Mouse (Mus musculus): Measurements from ENCODE around the gene Btn1a1. TPM values are rescaled to one million over a fixed set of nuclear protein-coding genes. Genes with fewer than 3 reads are reported as not detected.
A peak's percentile ranks its signal among the peaks of the same experiment; 100 is the strongest.

Gene Btn1a1
- polyA plus RNA-seq, 3 experiments from 2014 or later = not detected

- peak; percentile 63 for ATAC-seq
Measured at GRCm38 (mm10) chr13:23412630-23413521, 52.8 kb downstream of the Btn1a1 start.

- peak; percentile 29 for ATAC-seq
Measured at GRCm38 (mm10) chr13:23412211-23412629, 53.5 kb downstream of the Btn1a1 start.

GRCm38 (mm10) chr13:23411311-23412210, 54.1 kb downstream of the Btn1a1 start:
- ATAC-seq = peak; percentile 8

DNA sequence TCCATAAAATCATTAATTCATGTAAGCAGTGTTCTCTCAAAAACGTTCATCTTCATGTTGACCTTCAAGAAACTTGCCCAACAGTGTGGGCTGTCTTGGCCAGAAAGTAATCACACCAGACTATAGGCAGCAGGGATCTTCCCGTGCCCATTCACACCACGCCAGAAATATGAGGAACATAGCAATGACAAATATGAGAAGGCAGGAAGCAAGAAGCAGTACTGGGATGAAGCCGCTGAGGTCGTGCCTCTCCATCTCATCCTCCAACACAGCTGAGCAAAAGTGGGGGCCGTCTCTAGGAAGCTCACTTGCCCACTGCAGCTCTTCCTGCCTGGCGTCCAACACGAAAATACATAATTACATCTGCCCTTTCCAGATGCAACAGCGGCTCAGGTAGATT, 55.1 kb downstream of the Btn1a1 start:
- ATAC-seq = no peak

Other genes with a start within 250 kb of the Btn1a1 start
- gene Vmn1r222, start 230.0 kb downstream of the Btn1a1 start, polyA plus RNA-seq (2017; shearing (Covaris generic)) = not detected
- not detected for gene Vmn1r223, start 218.8 kb downstream of the Btn1a1 start, polyA plus RNA-seq (2017; shearing (Covaris generic))
- 10 to 100 TPM; 28.6 to 33.1 (median 30.2) TPM for gene Zfp322a, start 96.7 kb downstream of the Btn1a1 start, polyA plus RNA-seq (2017; shearing (Covaris generic))
- gene Abt1, start 42.0 kb downstream of the Btn1a1 start, polyA plus RNA-seq (2017; shearing (Covaris generic)) = 10 to 100 TPM; 11.3 to 13.4 (median 12.2) TPM
- not detected for gene Btn2a2, start 23.0 kb upstream of the Btn1a1 start, polyA plus RNA-seq (2017; shearing (Covaris generic))
- gene Hist1h4h, start 65.1 kb upstream of the Btn1a1 start, polyA plus RNA-seq (2017; shearing (Covaris generic)) = 1 to 10 TPM; 3.9 to 8.3 (median 7.0) TPM
- not detected for gene Hist1h2af, start 68.0 kb upstream of the Btn1a1 start, polyA plus RNA-seq (2017; shearing (Covaris generic))
- gene Hist1h3g, start 69.5 kb upstream of the Btn1a1 start, polyA plus RNA-seq (2017; shearing (Covaris generic)) = 1 to 10 TPM in 1 of 3 experiments, not detected in 2; 1.5 TPM
- gene Hist1h2bh, start 77.5 kb upstream of the Btn1a1 start, polyA plus RNA-seq (2017; shearing (Covaris generic)) = under 1 TPM in 2 of 3 experiments, not detected in 1; 0.38 to 0.89 TPM
- 1 to 10 TPM in 1 of 3 experiments, under 1 TPM in 2; 0.73 to 1.5 (median 0.74) TPM for gene Hist1h3f, start 78.2 kb upstream of the Btn1a1 start, polyA plus RNA-seq (2017; shearing (Covaris generic))
- gene Hist1h4f, start 85.7 kb upstream of the Btn1a1 start, polyA plus RNA-seq (2017; shearing (Covaris generic)) = 1 to 10 TPM in 1 of 3 experiments, not detected in 2; 3.2 TPM
- gene Hist1h1d, start 87.4 kb upstream of the Btn1a1 start, polyA plus RNA-seq (2017; shearing (Covaris generic)) = under 1 TPM; 0.20 to 0.36 (median 0.34) TPM
- 1 to 10 TPM in 2 of 3 experiments, under 1 TPM in 1; 0.89 to 4.0 (median 4.0) TPM for gene Hist1h3e, start 96.5 kb upstream of the Btn1a1 start, polyA plus RNA-seq (2017; shearing (Covaris generic))
- gene Hist1h2ae, start 105.3 kb upstream of the Btn1a1 start, polyA plus RNA-seq (2017; shearing (Covaris generic)) = 100 to 1,000 TPM in 1 of 3 experiments, 10 to 100 TPM in 1, 1 to 10 TPM in 1; 5.9 to 223 (median 14.6) TPM
- 10 to 100 TPM in 1 of 3 experiments, 1 to 10 TPM in 2; 2.4 to 13.2 (median 9.8) TPM for gene Hist1h2bg, start 105.5 kb upstream of the Btn1a1 start, polyA plus RNA-seq (2017; shearing (Covaris generic))
- gene Hist1h2bf, start 108.3 kb upstream of the Btn1a1 start, polyA plus RNA-seq (2017; shearing (Covaris generic)) = not detected
- gene Hist1h2ad, start 108.5 kb upstream of the Btn1a1 start, polyA plus RNA-seq (2017; shearing (Covaris generic)) = under 1 TPM in 1 of 3 experiments, not detected in 2; 0.99 TPM
- 1 to 10 TPM in 1 of 3 experiments, under 1 TPM in 1, not detected in 1; 0.56 to 1.3 TPM for gene Hist1h3d, start 109.9 kb upstream of the Btn1a1 start, polyA plus RNA-seq (2017; shearing (Covaris generic))
- 10 to 100 TPM; 20.7 to 55.4 (median 27.7) TPM for gene Hist1h4d, start 115.7 kb upstream of the Btn1a1 start, polyA plus RNA-seq (2017; shearing (Covaris generic))
- 1 to 10 TPM in 2 of 3 experiments, under 1 TPM in 1; 0.92 to 3.6 (median 3.0) TPM for gene Hist1h2be, start 155.2 kb upstream of the Btn1a1 start, polyA plus RNA-seq (2017; shearing (Covaris generic))
- 10 to 100 TPM in 1 of 3 experiments, 1 to 10 TPM in 2; 6.7 to 25.3 (median 9.4) TPM for gene Hist1h1e, start 156.7 kb upstream of the Btn1a1 start, polyA plus RNA-seq (2017; shearing (Covaris generic))
- gene Hist1h2ac, start 218.0 kb upstream of the Btn1a1 start, polyA plus RNA-seq (2017; shearing (Covaris generic)) = under 1 TPM; 0.43 to 0.47 (median 0.47) TPM
- gene Hist1h2bc, start 218.3 kb upstream of the Btn1a1 start, polyA plus RNA-seq (2017; shearing (Covaris generic)) = 1 to 10 TPM in 2 of 3 experiments, under 1 TPM in 1; 0.52 to 3.6 (median 3.3) TPM
- gene Hist1h1t, start 229.9 kb upstream of the Btn1a1 start, polyA plus RNA-seq (2017; shearing (Covaris generic)) = not detected
- 1 to 10 TPM; 2.1 to 9.3 (median 4.2) TPM for gene Hist1h4c, start 232.6 kb upstream of the Btn1a1 start, polyA plus RNA-seq (2017; shearing (Covaris generic))
- gene Hfe, start 245.0 kb upstream of the Btn1a1 start, polyA plus RNA-seq (2017; shearing (Covaris generic)) = 1 to 10 TPM in 1 of 3 experiments, under 1 TPM in 1, not detected in 1; 0.32 to 1.7 TPM